Mouse (Mus musculus) granulocyte monocyte progenitor cell, adult 5-6 weeks (primary cell): ENCODE data around the gene Slc1a5. TPM values are rescaled to one million over a fixed set of nuclear protein-coding genes. Genes with fewer than 3 reads are reported as not detected.

Experiments
- ATAC-seq: replicated peaks from 2 replicates; pipeline ENCODE4 v1.8.0; 2016; ENCODE audit warnings: mild to moderate bottlenecking, moderate TSS enrichment, inconsistent platforms; ENCODE audit not compliant: poor library complexity, severe bottlenecking
- total RNA-seq, 2 experiments: library from RNA; stranded (forward) in 1 of 2; stranded (reverse) in 1 of 2; fragments of 200-712, 200-1000 nt in 1 of 2; fragments of >200 nt in 1 of 2; fragmentation: Nextera tagmentation in 1 of 2; gene quantifications; 2 replicates each; pipeline ENCODE4 v1.2.3; 2014 to 2017

Slc1a5 gene
- total RNA-seq, 2 experiments from 2014 or later = 47.2 to 118 TPM

DNA sequence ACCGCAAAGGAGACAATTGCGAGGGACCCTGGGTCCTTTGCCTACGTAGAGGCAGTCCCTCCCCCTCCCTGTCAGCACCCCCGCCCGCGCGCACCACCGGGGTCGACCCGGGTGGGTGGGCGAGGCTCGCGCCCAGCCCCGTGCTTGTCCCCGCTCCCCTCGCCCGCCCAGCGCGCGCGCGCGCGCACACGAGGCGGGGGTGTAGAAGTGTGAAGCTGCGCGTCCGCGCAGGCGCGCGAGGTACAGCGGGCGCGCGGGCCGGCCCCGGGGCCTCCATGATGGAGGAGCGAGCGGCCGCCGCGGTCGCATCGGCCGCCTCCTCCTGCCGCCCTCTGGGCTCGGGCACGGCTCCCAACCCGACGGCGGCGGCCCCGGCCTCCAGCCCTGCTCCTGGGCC is 34.9 kb downstream of the Slc1a5 start:
- ATAC-seq = peak; percentile 48

DNA sequence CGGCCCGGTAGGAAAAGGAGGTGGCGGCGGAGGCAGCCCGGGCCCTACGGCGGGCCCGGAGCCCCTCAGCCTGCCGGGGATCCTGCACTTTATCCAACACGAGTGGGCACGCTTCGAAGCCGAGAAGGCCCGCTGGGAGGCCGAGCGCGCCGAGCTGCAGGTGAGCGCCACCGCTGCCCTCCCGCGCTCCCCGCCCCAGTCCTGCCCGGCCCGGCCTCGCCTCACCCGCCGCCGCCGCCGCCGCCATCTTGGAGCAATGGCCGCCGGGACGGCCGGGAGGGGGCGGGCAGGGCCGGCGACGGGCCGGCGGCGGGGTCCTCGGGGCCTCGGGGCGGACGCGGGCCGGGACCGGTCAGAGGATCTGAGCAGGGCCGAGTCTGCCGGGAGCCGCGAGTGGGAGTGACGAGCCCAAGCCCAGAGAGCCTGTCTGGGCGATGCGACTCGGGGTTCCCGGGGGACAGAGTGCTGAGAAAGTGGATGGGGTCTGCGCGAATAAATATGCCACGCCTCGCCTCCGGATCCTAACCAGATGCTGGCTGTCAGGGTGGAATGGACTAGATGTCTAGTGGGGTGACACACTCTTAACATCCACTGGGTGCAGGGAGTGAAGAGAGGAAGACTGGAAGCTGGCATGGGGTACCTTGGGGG is 35.5 kb downstream of the Slc1a5 start, which contains the start of gene Fkrp:
Fkrp (minus strand) TSS at position 258 of the 648 bp plus-strand sequence.
- peak; percentile 23 for ATAC-seq

DNA sequence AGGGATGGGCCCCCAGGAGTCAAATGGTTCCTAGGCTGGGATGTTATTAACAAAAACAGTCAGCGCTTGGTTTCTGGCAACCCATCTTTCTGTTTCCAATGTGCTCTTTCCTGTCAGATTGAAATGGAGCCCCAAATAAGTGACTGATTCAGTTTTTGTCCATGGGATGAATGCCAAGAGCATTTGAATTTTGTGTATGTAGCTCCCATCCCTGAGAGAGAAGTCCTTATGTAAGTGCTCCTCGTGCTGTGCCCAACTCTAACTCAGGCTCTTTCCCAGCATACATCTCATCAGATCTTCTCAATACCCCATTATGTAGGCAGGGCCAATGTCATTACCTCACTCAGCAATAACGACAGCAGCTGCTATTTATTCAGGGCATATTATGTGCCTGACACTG is 36.6 kb downstream of the Slc1a5 start:
- ATAC-seq = no peak

DNA sequence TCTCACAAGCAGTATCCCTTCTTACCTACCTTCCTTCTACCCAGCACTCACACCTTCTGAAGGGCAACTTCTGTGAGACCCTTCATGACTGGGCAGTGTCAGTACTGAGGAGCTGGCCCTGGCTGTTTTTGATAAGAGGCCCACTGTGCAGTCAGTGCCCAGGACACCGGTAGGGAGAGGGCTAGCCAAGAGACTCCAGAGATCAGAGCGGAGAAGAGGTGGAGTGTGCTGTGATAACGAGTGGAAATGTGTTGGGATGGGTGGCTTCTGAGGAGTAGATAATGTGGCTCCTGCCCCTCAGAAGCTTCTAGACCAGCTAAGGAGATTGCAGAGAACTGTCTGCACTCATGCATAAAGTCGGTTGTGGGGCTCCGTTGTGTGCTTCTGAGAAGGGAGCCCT is 38.7 kb downstream of the Slc1a5 start:
- ATAC-seq = no peak

DNA sequence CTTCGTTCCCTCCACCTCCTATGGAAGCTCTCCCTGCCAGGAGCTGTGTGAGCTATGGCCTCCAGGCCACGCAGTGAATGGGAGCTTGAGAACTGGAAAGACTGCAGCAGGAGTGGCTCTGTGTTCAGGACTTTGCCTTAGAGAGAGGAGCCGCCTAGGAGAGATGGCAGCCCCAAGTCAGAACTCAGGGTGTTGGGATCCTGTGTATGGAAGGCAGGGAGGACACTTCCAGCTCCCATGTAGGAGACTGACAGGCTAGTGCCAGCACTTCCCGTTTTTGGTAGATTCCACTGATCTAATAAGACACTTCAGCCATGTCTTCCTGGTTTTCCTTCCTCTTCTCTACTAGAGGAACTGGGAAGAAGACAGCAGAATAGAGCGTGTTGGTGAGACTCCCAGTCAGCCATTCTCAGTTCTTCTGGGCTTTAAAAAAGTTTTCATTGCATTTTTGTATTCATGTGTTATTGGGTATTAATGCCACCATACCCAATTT is 39.2 kb downstream of the Slc1a5 start:
- peak; percentile 68 for ATAC-seq

DNA sequence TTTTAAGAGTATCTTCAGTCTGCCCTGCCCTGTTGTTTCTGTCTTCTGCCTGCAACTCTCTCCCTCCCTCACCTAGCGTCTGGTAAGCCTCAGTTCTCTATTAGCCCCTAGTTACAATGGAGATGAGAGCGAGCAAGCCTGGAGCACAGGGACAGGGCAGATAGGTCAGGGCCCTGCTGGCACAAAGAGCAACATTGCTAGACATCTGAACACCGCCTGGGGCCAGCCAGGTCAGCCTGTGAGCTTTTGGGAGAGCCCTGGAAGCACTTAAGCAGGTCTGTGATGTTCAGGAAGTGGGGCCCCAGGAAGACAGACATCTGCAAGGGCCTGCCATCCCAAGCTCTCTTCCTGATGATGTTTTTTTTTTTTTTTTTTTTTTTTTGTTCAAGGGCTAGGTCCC is 40.0 kb downstream of the Slc1a5 start:
- no peak for ATAC-seq

DNA sequence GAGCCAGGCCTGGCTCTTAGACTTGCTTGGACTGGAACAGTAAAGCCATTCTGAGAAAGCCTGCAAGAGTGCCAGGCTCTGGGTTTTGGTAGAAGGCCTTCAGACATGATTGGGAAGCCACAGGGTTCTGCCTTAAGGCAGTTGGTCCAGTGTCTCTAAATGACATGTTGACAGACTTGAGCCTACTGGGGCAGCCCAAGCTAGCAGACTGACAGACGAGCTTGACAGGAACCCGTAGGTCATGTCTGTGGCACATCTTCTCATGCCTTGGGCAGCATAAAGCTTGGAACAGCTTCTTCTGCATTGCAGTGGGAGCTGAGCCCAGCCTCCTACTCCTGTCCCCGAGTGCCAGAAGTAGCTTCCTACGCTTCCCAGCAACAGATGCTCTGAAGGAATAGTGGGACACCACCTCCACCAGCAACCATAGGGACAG is 40.5 kb downstream of the Slc1a5 start:
- ATAC-seq = no peak

DNA sequence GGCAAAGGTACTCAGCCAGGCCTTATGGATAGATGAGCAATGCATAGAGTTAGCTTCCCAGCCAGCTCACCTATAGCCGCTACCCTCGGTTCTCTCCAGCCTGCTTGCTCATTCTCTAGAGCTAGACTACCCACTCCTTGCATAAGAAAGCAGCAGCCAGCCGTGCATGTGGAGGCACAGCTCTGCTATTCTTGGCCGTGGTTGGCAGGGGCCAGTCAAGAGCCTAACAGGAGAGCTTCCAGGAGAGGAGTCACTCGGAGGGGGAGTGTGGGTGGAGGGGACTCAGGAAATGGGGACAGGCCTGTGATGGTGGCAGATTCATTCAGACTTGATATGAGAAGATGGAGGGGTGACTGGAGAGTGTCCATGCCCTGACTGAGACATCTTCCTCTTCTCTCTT is 42.6 kb downstream of the Slc1a5 start:
- no peak for ATAC-seq

DNA sequence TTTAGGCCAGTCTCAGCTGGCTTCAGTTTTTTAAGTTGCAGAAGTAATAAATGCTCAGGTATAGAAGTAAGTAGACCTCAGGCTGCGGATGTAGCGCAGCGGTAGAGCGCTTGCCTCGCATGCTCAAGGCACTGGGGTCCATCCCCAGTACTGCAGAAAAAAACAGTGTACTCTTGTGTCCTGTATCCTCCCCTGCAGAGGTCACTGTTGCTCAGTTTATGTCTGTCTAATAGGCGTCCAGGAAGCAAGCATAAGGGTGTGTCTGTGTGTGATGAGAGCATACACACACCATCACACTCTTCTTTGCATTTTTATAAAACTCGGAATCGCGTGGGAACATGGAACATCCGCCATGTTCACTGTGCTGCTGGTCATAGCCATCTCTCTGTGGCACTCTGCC is 44.6 kb downstream of the Slc1a5 start:
- ATAC-seq = peak; percentile 60

DNA sequence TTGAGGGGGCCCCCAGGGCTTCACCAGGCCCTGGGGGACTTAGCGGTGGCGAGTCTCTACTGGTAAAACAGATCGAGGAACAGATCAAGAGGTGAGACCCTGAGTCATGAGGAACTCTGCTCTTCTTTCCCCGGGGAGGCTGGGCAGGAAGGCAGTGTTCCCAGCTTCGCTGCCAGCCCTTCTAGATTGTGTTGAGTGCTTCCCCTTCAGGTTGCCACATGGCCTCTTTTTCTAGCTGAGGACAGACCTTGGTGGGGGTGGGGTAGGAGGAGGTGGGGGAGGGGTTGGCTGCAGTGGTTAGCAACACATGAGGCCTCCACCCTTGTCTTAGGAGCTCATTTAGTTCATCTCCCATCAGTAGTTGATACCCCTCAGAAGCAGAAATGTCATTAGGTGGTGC is 45.4 kb downstream of the Slc1a5 start:
- 0 out of 2 replicates have a peak, but pooled peaks have one; percentile 24 for ATAC-seq

DNA sequence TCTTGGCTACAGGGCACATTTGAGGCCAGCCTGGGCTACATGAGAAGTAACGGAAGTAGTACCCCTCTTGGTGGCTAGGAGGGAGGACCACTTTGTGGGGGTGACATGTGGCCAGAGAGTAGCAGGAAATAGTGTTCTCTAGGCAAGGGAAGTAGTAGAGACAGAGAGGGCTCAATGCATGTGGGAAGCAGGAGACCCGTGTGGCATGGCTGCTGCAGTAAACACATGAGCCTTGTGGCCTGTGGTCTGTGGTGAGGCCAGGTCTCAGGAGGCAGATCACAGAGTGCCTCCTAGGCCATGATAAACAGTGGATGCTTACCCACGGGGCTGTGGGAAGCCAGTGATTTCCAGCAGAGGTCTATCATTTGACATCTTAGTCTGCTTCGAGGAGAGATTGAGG is 46.1 kb downstream of the Slc1a5 start:
- ATAC-seq = peak; percentile 72

DNA sequence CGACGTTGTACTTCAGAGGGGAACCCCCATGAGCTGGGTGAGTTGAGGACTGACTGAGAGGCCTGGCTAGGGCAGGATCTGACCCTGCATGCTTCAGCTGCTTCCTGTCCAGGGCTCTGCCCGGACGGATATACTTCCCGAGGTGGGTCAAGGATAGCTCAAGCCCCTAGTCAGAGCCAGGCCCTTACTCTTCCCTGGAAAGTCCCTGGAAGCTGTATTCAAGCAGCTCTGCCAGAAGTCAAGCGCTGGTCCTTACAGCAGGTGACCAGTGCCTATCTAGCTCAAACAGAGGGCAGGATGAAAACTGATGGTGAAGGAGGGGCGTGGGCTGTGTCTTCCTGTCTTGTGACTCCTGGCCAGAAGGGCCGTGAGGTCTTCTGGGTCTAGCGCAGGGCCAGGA is 49.3 kb downstream of the Slc1a5 start:
- no peak for ATAC-seq

DNA sequence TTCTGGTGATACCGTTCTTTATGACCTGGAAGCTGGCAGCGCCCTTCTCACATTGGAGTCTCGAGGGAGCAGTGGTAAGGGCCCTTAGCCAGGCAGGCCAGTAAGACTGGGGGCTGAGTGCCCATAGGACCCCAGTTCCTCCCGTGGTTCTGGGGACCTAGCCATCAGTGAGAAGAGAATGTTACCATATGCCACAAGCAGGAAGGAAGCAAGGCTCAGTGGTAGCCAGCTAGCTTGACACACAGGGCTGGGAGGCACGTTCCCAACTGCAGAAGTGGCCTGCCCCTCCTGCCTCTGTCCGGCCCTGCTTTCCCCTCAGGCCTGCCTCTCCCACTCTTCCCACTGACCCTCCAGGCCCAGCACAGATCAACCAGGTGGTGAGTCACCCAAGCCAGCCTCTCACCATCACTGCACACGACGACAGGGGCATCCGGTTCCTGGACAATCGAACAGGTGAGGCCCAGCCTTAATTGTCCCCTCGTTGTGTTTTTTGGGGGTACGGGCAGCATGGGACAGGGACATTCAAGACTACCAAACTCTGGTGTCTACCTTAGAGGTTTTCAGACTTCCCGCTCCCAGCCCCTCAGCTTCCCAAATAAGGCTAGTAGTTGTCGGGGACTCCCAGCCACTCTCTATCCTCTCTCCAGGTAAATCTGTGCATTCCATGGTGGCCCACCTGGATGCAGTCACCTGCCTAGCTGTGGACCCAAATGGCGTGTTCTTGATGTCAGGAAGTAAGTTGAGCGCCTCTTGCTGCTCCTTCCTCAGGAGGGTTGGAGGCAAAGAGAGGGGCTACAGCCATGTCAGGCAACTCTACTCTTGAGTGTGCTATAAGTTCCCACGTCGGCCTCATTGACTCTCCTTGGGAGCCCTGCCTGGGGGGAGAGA is 57.0 kb downstream of the Slc1a5 start:
- no peak for ATAC-seq

DNA sequence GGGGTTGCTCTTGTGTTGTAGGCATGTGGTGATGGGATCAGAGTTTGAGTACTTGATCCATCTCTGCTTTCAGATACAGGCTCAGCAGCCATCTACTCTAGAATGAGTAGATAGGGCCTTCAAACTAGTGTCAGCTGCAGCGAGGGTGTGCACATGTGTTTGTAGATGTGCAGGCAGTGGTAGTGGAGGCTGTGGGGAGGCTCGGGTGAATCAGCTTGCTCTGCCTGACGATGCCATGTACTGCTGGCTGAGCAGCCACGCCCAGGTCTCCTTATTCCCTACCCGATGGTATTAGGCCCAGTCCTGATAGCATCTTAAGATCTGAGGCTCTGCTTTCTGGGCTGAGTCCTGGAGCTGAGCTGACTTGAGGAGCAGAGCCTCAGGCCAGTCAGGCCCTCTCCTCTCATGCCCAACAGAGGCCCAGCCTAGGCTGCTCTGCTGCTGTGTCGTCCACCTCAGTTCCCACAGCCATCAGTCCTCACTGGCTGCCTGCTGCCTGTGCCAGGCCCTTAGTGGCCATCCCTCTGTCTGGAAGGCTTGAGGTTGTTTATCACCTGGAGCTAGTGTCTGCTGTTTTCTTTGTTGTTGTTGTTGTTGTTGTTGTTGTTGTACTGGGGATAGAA is 57.8 kb downstream of the Slc1a5 start:
- no peak for ATAC-seq

DNA sequence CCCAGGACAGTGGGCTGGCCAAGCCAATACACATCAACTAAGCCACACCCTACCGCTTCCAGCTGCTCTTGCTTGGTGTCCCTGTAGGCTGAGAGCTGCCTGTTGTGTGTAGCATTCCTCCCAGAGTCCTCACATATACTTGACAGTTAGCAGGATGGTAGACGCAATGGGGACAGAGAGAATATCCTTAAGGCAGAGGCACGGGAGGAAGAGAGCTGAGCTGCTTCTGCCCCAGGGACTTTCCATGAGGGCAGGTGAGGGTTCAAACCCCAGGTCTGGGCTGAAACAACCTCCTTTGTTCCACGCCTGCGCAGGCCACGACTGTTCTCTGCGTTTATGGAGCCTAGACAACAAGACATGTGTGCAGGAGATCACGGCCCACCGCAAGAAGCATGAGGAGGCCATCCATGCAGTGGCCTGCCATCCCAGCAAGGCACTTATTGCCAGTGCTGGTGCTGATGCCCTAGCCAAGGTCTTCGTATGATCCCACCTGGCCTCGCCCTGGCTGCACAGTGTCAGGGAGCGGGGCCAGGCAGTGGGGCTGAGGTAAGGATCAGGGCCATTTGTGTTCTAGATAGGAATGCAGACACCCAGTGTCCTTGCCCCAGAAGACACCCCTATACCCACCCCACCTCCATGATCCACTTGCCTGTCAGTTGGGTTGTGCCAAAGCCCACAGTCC is 58.4 kb downstream of the Slc1a5 start:
- no peak for ATAC-seq

DNA sequence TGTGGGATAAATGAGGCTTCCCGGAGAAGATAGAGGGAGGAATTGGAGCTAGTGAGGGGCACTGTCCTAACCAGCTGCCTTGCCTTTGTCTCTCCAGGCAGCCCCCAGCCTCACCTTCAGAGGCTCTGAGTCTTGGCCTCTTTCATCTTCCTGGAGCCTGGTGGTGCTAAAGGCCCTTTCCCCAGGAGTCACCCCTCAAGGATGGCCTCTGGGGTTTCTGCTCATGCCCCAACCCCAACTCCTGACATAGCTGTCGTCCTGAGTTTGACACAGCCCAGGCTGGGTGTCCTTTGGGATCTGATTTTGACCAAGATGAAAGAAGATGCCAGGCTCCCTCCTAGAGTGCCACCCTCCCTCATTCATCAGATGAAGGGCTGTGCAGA is 59.0 kb downstream of the Slc1a5 start:
- ATAC-seq = no peak

DNA sequence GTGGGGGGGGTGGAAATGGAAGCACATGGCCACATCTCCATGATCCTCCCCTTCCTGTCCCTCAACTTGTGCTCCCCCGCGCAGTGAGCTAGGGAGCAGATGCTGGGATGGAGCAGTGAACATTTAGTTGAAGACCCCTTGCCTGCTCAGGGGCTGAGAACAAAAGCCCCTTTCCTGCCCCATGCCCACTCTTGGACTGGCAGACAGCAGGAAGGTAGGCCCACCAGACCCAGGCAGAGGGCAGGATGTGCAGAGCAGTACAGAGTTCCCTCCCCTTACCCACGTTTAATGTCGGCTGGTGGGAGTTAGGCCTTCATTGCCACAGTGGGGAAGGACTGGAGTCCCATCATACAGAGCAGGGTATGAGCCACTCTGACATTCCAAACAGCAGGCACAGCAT is 59.9 kb downstream of the Slc1a5 start:
- no peak for ATAC-seq

DNA sequence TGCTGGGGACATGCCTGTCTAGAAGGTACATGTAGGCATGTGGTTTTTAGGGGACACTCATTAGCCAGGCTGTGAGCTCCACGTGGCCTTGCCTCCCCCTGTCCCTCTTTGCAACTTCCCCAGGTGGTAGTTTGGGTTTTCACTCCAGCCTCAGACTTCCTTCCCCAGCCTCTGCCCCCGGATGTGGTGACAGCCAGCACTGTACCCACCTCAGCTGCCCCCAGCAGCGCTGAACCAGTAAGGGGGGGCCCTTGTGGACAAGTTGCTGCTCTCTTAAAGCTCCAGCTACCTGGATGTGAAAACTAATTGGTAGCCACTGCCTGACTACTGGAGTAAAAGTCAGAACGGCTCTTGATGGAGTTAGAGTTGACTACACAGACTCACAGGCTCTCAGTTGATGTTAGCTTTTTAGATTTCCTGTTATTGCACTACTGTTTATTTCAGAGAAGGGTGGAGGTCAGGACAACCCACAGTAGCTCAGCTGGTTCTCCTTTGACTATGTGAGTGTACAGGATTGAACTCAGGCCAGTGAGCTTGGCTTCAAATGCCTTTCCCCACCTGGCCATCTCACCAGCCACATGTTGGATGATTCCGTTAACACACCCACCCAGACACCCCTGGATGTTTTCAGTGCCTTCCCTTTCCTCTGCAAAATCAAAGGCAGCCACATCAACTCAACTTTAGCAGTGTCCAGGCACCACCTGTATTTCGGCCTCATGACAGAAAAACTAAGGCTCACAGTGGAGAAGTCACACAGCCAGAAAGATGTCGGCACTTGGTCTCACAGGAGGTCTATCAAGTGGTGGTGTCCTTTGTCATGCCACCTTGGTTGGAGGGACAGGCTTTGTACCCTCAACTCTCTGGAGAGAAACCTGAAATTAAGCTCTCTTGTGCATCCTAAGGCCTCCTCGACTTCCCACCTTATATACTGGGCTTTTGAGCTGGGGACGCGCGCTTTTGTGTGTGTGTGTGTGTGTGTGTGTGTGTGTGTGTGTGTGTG is 60.7 kb downstream of the Slc1a5 start:
- peak; percentile 67 for ATAC-seq

DNA sequence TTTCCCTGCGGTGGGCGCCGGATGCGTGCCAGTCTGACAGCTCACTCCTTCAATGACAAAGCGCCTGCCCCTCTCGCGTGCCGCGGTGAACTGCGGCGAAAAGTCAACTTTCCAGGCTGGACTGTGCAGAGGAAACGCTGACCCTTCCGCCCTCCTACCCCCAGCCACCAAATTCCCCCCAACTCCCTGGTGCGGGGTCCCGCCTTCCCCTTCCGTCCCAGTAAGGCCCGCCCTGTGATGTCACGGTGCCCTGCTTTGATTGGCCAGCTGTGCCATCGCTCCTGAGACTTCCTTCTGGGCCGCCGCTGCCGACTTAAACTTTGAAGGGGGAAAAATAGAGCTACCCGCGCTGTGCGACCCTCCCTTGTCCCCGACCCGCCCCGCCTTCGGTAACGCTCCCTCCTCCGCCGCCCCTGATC is 61.5 kb downstream of the Slc1a5 start, which contains the start of gene Prkd2:
Prkd2 (plus strand) TSS at position 258 of the 419 bp plus-strand sequence.
- ATAC-seq = peak; percentile 71
